Mouse (Mus musculus): ENCODE measurements around the gene Copg2. TPM values are rescaled to one million over a fixed set of nuclear protein-coding genes. Genes with fewer than 3 reads are reported as not detected.
A peak's percentile ranks its signal among the peaks of the same experiment; 100 is the strongest.
"Not testable (repeated sequence)": the region's sequence is repeated elsewhere in the genome, so short reads cannot be mapped to it uniquely, and the experiment has no call there.

The Copg2 gene
- polyA plus RNA-seq, 1 experiment from 2014 or later, result 48.9 TPM

GRCm38 (mm10) chr6:30865031-30865678 is 31.4 kb downstream of the Copg2 start:
- no peaks in the 10 kb centered on the region for H3K27me3 ChIP-seq (ENCODE audit: control insufficient read depth, insufficient read depth, low read length)

GRCm38 (mm10) chr6:30855956-30856355 is 40.6 kb downstream of the Copg2 start:
- H3K9ac ChIP-seq (replicated peaks; ENCODE audit: low read depth, low read length), result no peak overlapping the region
- peaks cover 4% of the 10 kb centered on the region; the same call in 1 of the 2 replicates for H3K36me3 ChIP-seq (ENCODE audit: control insufficient read depth, insufficient read depth, low read length)
- H3K4me2 ChIP-seq (ENCODE audit: low read depth, low read length), result no peak overlapping the region
- H3K4me1 ChIP-seq (ENCODE audit: control insufficient read depth, insufficient read depth, low read length), result no peaks in the 10 kb centered on the region
- H3K9me3 ChIP-seq (ENCODE audit: control insufficient read depth, low read length), result no peaks in the 10 kb centered on the region
- H3K27me3 ChIP-seq (ENCODE audit: control insufficient read depth, insufficient read depth, low read length), result no peaks in the 10 kb centered on the region
- ATAC-seq (ENCODE audit: low read depth), result no peak
- no peak overlapping the region for H3K27ac ChIP-seq (ENCODE audit: low read depth, low read length)
- WGBS, result 96% methylated on average over 7 of the region's 7 CpGs
- no peak overlapping the region for H3K4me3 ChIP-seq (ENCODE audit: low read depth, low read length)

More at GRCm38 (mm10) chr6:30865031-30865678, 31.4 kb downstream of the Copg2 start:
- no peak for ATAC-seq (ENCODE audit: low read depth)
- no peak overlapping the region for H3K27ac ChIP-seq (ENCODE audit: low read depth, low read length)
- no peak overlapping the region for H3K4me3 ChIP-seq (ENCODE audit: low read depth, low read length)
- H3K9me3 ChIP-seq (ENCODE audit: control insufficient read depth, low read length), result no peaks in the 10 kb centered on the region
- H3K36me3 ChIP-seq (ENCODE audit: control insufficient read depth, insufficient read depth, low read length), result no peaks in the 10 kb centered on the region
- no peak overlapping the region for H3K9ac ChIP-seq (replicated peaks; ENCODE audit: low read depth, low read length)
- WGBS, result 79% methylated on average over 3 of the region's 3 CpGs
- no peak overlapping the region for H3K4me2 ChIP-seq (ENCODE audit: low read depth, low read length)
- H3K4me1 ChIP-seq (ENCODE audit: control insufficient read depth, insufficient read depth, low read length), result no peaks in the 10 kb centered on the region

GRCm38 (mm10) chr6:30855205-30855604 is 41.4 kb downstream of the Copg2 start:
- H3K4me3 ChIP-seq (ENCODE audit: low read depth, low read length), result no peak overlapping the region
- ATAC-seq (ENCODE audit: low read depth), result no peak
- H3K36me3 ChIP-seq (ENCODE audit: control insufficient read depth, insufficient read depth, low read length), result peaks cover 4% of the 10 kb centered on the region; the same call in 1 of the 2 replicates
- no peaks in the 10 kb centered on the region for H3K4me1 ChIP-seq (ENCODE audit: control insufficient read depth, insufficient read depth, low read length)
- H3K9me3 ChIP-seq (ENCODE audit: control insufficient read depth, low read length), result no peaks in the 10 kb centered on the region
- no peak overlapping the region for H3K9ac ChIP-seq (replicated peaks; ENCODE audit: low read depth, low read length)
- no peak overlapping the region for H3K27ac ChIP-seq (ENCODE audit: low read depth, low read length)
- H3K4me2 ChIP-seq (ENCODE audit: low read depth, low read length), result no peak overlapping the region
- 96% methylated on average over 2 of the region's 2 CpGs for WGBS
- H3K27me3 ChIP-seq (ENCODE audit: control insufficient read depth, insufficient read depth, low read length), result no peaks in the 10 kb centered on the region

- no peak overlapping the region for H3K4me3 ChIP-seq (ENCODE audit: low read depth, low read length)
- H3K36me3 ChIP-seq (ENCODE audit: control insufficient read depth, insufficient read depth, low read length), result peaks cover 3% of the 10 kb centered on the region; the same call in 1 of the 2 replicates
- no peak overlapping the region for H3K4me2 ChIP-seq (ENCODE audit: low read depth, low read length)
- H3K9ac ChIP-seq (replicated peaks; ENCODE audit: low read depth, low read length), result no peak overlapping the region
- ATAC-seq (ENCODE audit: low read depth), result no peak
- no peaks in the 10 kb centered on the region for H3K27me3 ChIP-seq (ENCODE audit: control insufficient read depth, insufficient read depth, low read length)
- H3K9me3 ChIP-seq (ENCODE audit: control insufficient read depth, low read length), result no peaks in the 10 kb centered on the region
- no peaks in the 10 kb centered on the region for H3K4me1 ChIP-seq (ENCODE audit: control insufficient read depth, insufficient read depth, low read length)
- no peak overlapping the region for H3K27ac ChIP-seq (ENCODE audit: low read depth, low read length)
- WGBS, result 71% methylated on average over 2 of the region's 2 CpGs
Observed at GRCm38 (mm10) chr6:30849818-30850217, 46.8 kb downstream of the Copg2 start.

GRCm38 (mm10) chr6:30832241-30832640 is 64.4 kb downstream of the Copg2 start:
- WGBS, result 51% methylated on average over 2 of the region's 2 CpGs

GRCm38 (mm10) chr6:30813626-30814025 is 83.0 kb downstream of the Copg2 start:
- Histone ChIP-seq H3K27me3 (ENCODE audit: control insufficient read depth, insufficient read depth, low read length) (no peaks in the 10 kb centered on the region), H3K9me3 (ENCODE audit: control insufficient read depth, low read length) (no peaks in the 10 kb centered on the region), H3K36me3 (ENCODE audit: control insufficient read depth, insufficient read depth, low read length) (no peaks in the 10 kb centered on the region), H3K4me3 (ENCODE audit: low read depth, low read length) (no peak overlapping the region), H3K27ac (ENCODE audit: low read depth, low read length) (no peak overlapping the region), H3K9ac (replicated peaks; ENCODE audit: low read depth, low read length) (no peak overlapping the region), H3K4me1 (ENCODE audit: control insufficient read depth, insufficient read depth, low read length) (no peaks in the 10 kb centered on the region), H3K4me2 (ENCODE audit: low read depth, low read length) (no peak overlapping the region)
- no peak for ATAC-seq (ENCODE audit: low read depth)

More at GRCm38 (mm10) chr6:30832241-30832640, 64.4 kb downstream of the Copg2 start:
- Histone ChIP-seq H3K4me3 (ENCODE audit: low read depth, low read length) (no peak overlapping the region), H3K4me1 (ENCODE audit: control insufficient read depth, insufficient read depth, low read length) (no peaks in the 10 kb centered on the region), H3K36me3 (ENCODE audit: control insufficient read depth, insufficient read depth, low read length) (no peaks in the 10 kb centered on the region), H3K9ac (replicated peaks; ENCODE audit: low read depth, low read length) (no peak overlapping the region), H3K27me3 (ENCODE audit: control insufficient read depth, insufficient read depth, low read length) (no peaks in the 10 kb centered on the region), H3K27ac (ENCODE audit: low read depth, low read length) (no peak overlapping the region), H3K4me2 (ENCODE audit: low read depth, low read length) (no peak overlapping the region), H3K9me3 (ENCODE audit: control insufficient read depth, low read length) (no peaks in the 10 kb centered on the region)
- no peak for ATAC-seq (ENCODE audit: low read depth)

GRCm38 (mm10) chr6:30805053-30805752 is 91.4 kb downstream of the Copg2 start:
- Histone ChIP-seq H3K9me3 (ENCODE audit: control insufficient read depth, low read length) (no peaks in the 10 kb centered on the region), H3K4me2 (ENCODE audit: low read depth, low read length) (no peak overlapping the region), H3K4me3 (ENCODE audit: low read depth, low read length) (no peak overlapping the region), H3K27ac (ENCODE audit: low read depth, low read length) (no peak overlapping the region), H3K27me3 (ENCODE audit: control insufficient read depth, insufficient read depth, low read length) (no peaks in the 10 kb centered on the region), H3K4me1 (ENCODE audit: control insufficient read depth, insufficient read depth, low read length) (no peaks in the 10 kb centered on the region), H3K9ac (replicated peaks; ENCODE audit: low read depth, low read length) (no peak overlapping the region), H3K36me3 (ENCODE audit: control insufficient read depth, insufficient read depth, low read length) (peaks cover 20% of the 10 kb centered on the region)
- ATAC-seq (ENCODE audit: low read depth), result peak; percentile 61; the same call in 1 of the 2 replicates
- WGBS, result 96% methylated on average over 5 of the region's 5 CpGs

- H3K27me3 ChIP-seq (ENCODE audit: control insufficient read depth, insufficient read depth, low read length); H3K27ac ChIP-seq (ENCODE audit: low read depth, low read length); H3K4me1 ChIP-seq (ENCODE audit: control insufficient read depth, insufficient read depth, low read length); H3K9ac ChIP-seq (replicated peaks; ENCODE audit: low read depth, low read length); H3K9me3 ChIP-seq (ENCODE audit: control insufficient read depth, low read length); H3K4me2 ChIP-seq (ENCODE audit: low read depth, low read length); H3K4me3 ChIP-seq (ENCODE audit: low read depth, low read length): not testable (repeated sequence)
- peak; percentile 83 for ATAC-seq (ENCODE audit: low read depth)
- H3K36me3 ChIP-seq (ENCODE audit: control insufficient read depth, insufficient read depth, low read length), result peaks cover 20% of the 10 kb centered on the region
- 69% methylated on average over 6 of the region's 6 CpGs for WGBS
Observed at GRCm38 (mm10) chr6:30804389-30805052, 92.1 kb downstream of the Copg2 start.

GRCm38 (mm10) chr6:30802915-30803314 is 93.7 kb downstream of the Copg2 start:
- H3K27ac ChIP-seq (ENCODE audit: low read depth, low read length); H3K27me3 ChIP-seq (ENCODE audit: control insufficient read depth, insufficient read depth, low read length); H3K4me3 ChIP-seq (ENCODE audit: low read depth, low read length); H3K9ac ChIP-seq (replicated peaks; ENCODE audit: low read depth, low read length); H3K4me2 ChIP-seq (ENCODE audit: low read depth, low read length); H3K4me1 ChIP-seq (ENCODE audit: control insufficient read depth, insufficient read depth, low read length); H3K9me3 ChIP-seq (ENCODE audit: control insufficient read depth, low read length): not testable (repeated sequence)
- ATAC-seq (ENCODE audit: low read depth), result peak; percentile 28; the same call in 1 of the 2 replicates
- peaks cover 20% of the 10 kb centered on the region for H3K36me3 ChIP-seq (ENCODE audit: control insufficient read depth, insufficient read depth, low read length)
- 92% methylated on average over 7 of the region's 7 CpGs for WGBS

Data from neural tube, embryonic 14.5 days (tissue).